Mouse (Mus musculus): Measurements from ENCODE around the gene Tmem165. TPM values are rescaled to one million over a fixed set of nuclear protein-coding genes. Genes with fewer than 3 reads are reported as not detected.

Tmem165 gene
- polyA plus RNA-seq, 1 experiment from 2014 or later = 148 TPM

GRCm38 (mm10) chr5:76194377-76194945, 10.8 kb downstream of the Tmem165 start:
- Histone ChIP-seq H3K9ac (no peak overlapping the region), H3K27ac (no peak overlapping the region), H3K4me2 (replicated peaks) (no peak overlapping the region), H3K27me3 (no peaks in the 10 kb centered on the region), H3K36me3 (peaks cover 23% of the 10 kb centered on the region), H3K4me1 (peaks cover 11% of the 10 kb centered on the region; the same call in 1 of the 2 replicates), H3K9me3 (no peaks in the 10 kb centered on the region), H3K4me3 (no peak overlapping the region)
- WGBS = 88% methylated on average over 6 of the region's 6 CpGs
- no peak for ATAC-seq (ENCODE audit: insufficient number of reproducible peaks, insufficient read depth, low FRiP score, low TSS enrichment)

DNA sequence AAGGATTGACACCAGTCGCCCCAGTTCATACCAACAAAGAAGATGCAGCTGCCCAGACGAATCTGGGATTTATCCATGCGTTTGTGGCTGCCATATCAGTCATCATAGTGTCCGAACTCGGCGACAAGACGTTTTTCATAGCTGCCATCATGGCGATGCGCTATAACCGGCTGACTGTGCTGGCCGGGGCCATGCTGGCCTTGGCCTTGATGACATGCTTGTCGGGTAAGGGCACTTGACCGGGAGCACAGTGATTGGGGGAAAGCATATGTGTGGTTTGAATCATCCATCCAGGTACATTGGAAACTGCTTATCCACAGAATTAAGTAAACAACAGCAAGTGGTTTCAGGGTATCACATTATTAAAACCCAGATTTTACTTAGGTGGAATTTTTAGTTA, 15.7 kb downstream of the Tmem165 start:
- H3K4me1 ChIP-seq = no peaks in the 10 kb centered on the region
- H3K9me3 ChIP-seq = no peaks in the 10 kb centered on the region
- H3K36me3 ChIP-seq = peaks cover 42% of the 10 kb centered on the region
- 95% methylated on average over 13 of the region's 13 CpGs for WGBS
- no peak for ATAC-seq (ENCODE audit: insufficient number of reproducible peaks, insufficient read depth, low FRiP score, low TSS enrichment)
- no peak overlapping the region for H3K9ac ChIP-seq
- H3K27ac ChIP-seq = no peak overlapping the region
- no peaks in the 10 kb centered on the region for H3K27me3 ChIP-seq
- no peak overlapping the region for H3K4me2 ChIP-seq (replicated peaks)
- no peak overlapping the region for H3K4me3 ChIP-seq

GRCm38 (mm10) chr5:76203171-76203570, 19.5 kb downstream of the Tmem165 start:
- no peak for ATAC-seq (ENCODE audit: insufficient number of reproducible peaks, insufficient read depth, low FRiP score, low TSS enrichment)
- Histone ChIP-seq H3K9ac (no peak overlapping the region), H3K9me3 (no peaks in the 10 kb centered on the region), H3K36me3 (peaks cover 61% of the 10 kb centered on the region), H3K4me2 (replicated peaks) (no peak overlapping the region), H3K27ac (no peak overlapping the region), H3K4me1 (no peaks in the 10 kb centered on the region), H3K27me3 (no peaks in the 10 kb centered on the region), H3K4me3 (no peak overlapping the region)
- 92% methylated on average over 3 of the region's 3 CpGs for WGBS

DNA sequence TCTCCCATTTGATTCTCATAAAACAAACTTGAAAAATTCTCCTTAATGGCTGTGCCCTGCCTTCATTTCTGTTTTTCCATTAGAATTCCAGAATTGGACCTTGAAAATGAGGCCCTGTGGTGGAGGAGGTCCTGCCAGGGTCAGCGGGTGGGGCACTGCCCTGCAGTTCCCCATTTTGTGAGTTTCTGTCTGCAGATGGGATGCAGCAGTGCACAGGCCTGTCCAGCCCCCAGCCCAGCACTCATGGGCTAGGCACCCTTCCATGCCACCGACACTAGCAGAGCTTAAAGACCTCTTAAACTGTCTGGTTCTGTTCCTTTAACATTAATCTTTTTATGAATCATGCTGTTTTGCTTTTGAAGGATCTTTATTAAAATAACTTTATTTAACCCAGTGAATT, 22.2 kb downstream of the Tmem165 start:
- no peak for ATAC-seq (ENCODE audit: insufficient number of reproducible peaks, insufficient read depth, low FRiP score, low TSS enrichment)
- WGBS = 91% methylated on average over 2 of the region's 2 CpGs
- Histone ChIP-seq H3K27ac (no peak overlapping the region), H3K9ac (no peak overlapping the region), H3K9me3 (no peaks in the 10 kb centered on the region), H3K4me1 (no peaks in the 10 kb centered on the region), H3K36me3 (peaks cover 67% of the 10 kb centered on the region), H3K4me3 (no peak overlapping the region), H3K27me3 (no peaks in the 10 kb centered on the region), H3K4me2 (replicated peaks) (no peak overlapping the region)

GRCm38 (mm10) chr5:76208066-76208465, 24.4 kb downstream of the Tmem165 start:
- Histone ChIP-seq H3K4me1 (no peaks in the 10 kb centered on the region), H3K4me3 (no peak overlapping the region), H3K9me3 (no peaks in the 10 kb centered on the region), H3K27ac (no peak overlapping the region), H3K27me3 (no peaks in the 10 kb centered on the region), H3K36me3 (peaks cover 67% of the 10 kb centered on the region), H3K9ac (no peak overlapping the region), H3K4me2 (replicated peaks) (no peak overlapping the region)
- WGBS = 90% methylated on average over 5 of the region's 5 CpGs
- no peak for ATAC-seq (ENCODE audit: insufficient number of reproducible peaks, insufficient read depth, low FRiP score, low TSS enrichment)

- H3K27me3 ChIP-seq = no peaks in the 10 kb centered on the region
- no peaks in the 10 kb centered on the region for H3K4me1 ChIP-seq
- WGBS = 79% methylated on average over 6 of the region's 6 CpGs
- no peak overlapping the region for H3K27ac ChIP-seq
- peaks cover 22% of the 10 kb centered on the region for H3K36me3 ChIP-seq
- no peak overlapping the region for H3K4me3 ChIP-seq
- H3K9me3 ChIP-seq = no peaks in the 10 kb centered on the region
- H3K9ac ChIP-seq = no peak overlapping the region
- ATAC-seq (ENCODE audit: insufficient number of reproducible peaks, insufficient read depth, low FRiP score, low TSS enrichment) = no peak
- H3K4me2 ChIP-seq (replicated peaks) = no peak overlapping the region
These were observed 33.0 kb downstream of the Tmem165 start for GRCm38 (mm10) chr5:76216691-76217090.

- Histone ChIP-seq H3K27ac (no peak overlapping the region), H3K9ac (no peak overlapping the region), H3K4me2 (replicated peaks) (no peak overlapping the region), H3K36me3 (peaks cover 44% of the 10 kb centered on the region), H3K9me3 (no peaks in the 10 kb centered on the region), H3K4me1 (no peaks in the 10 kb centered on the region), H3K4me3 (no peak overlapping the region), H3K27me3 (no peaks in the 10 kb centered on the region)
- no peak for ATAC-seq (ENCODE audit: insufficient number of reproducible peaks, insufficient read depth, low FRiP score, low TSS enrichment)
- 92% methylated on average over 13 of the region's 13 CpGs for WGBS
These were observed 47.6 kb downstream of the Tmem165 start for GRCm38 (mm10) chr5:76231171-76231855.

DNA sequence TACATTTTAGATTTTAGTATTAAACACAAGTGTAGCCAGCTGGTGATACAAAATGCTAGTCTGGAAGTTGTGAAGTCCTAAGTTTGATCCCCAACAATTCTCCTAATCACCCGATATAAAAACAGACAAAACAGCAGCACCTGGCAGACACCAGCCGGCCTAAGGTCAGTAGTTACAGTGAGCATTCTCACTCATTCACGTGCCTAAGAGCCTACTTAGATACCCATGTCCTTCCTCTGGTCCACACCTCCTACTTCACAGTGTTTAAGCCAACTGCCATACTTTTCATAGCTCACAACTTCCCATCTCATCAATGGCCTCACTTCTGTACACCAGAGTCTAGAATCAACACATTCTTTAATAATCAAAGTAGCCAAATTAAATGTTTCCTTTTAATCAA, 59.6 kb downstream of the Tmem165 start:
- ATAC-seq (ENCODE audit: insufficient number of reproducible peaks, insufficient read depth, low FRiP score, low TSS enrichment) = no peak
- Histone ChIP-seq H3K9me3 (no peaks in the 10 kb centered on the region), H3K4me3 (no peak overlapping the region), H3K36me3 (peaks cover 15% of the 10 kb centered on the region), H3K4me1 (no peaks in the 10 kb centered on the region), H3K4me2 (replicated peaks) (no peak overlapping the region), H3K27ac (no peak overlapping the region), H3K9ac (no peak overlapping the region), H3K27me3 (no peaks in the 10 kb centered on the region)
- 77% methylated on average over 3 of the region's 3 CpGs for WGBS

DNA sequence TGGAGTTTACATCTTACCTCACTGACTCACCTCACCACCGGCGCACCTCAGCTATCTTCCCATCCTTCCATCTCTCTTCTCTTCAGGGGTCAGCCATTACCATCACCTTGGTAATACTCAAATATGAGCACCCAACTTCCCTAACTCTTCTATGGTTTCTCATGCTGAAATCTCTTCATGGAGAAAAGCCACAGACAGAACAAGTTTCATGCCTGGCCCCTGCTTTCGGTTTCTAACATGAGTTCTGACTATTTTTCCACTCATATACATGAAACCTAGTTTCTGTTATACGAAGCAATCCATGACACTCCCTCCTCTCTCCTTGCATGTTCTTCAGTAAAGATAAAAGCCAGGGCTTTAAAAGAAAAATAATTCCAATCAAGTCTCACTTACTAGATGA, 60.2 kb downstream of the Tmem165 start:
- Histone ChIP-seq H3K27ac (no peak overlapping the region), H3K9ac (no peak overlapping the region), H3K4me2 (replicated peaks) (no peak overlapping the region), H3K36me3 (peaks cover 15% of the 10 kb centered on the region), H3K4me1 (no peaks in the 10 kb centered on the region), H3K9me3 (no peaks in the 10 kb centered on the region), H3K27me3 (no peaks in the 10 kb centered on the region), H3K4me3 (no peak overlapping the region)
- ATAC-seq (ENCODE audit: insufficient number of reproducible peaks, insufficient read depth, low FRiP score, low TSS enrichment) = no peak
- 90% methylated on average over 4 of the region's 4 CpGs for WGBS

DNA sequence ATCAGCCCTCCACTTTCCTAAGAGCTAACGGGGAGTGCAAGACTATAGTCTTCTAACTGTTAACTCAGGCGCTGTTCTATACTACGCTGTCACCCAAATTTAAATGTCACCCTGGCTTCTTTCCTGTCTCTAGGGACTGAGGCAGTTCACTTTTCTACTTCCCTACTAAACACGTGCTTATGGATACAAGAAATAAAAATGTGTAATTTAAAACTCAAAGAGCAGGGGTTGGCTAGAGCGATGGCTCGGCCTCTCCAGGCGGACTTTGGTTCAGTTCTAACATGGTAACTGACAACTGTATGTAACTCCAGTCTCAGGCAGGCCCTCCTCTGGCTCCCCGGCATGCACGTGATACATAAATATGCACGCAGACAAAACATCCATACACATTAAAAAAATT, 60.8 kb downstream of the Tmem165 start:
- ATAC-seq (ENCODE audit: insufficient number of reproducible peaks, insufficient read depth, low FRiP score, low TSS enrichment) = no peak
- Histone ChIP-seq H3K4me1 (no peaks in the 10 kb centered on the region), H3K9me3 (no peaks in the 10 kb centered on the region), H3K4me3 (no peak overlapping the region), H3K27ac (no peak overlapping the region), H3K36me3 (peaks cover 15% of the 10 kb centered on the region), H3K4me2 (replicated peaks) (no peak overlapping the region), H3K27me3 (no peaks in the 10 kb centered on the region), H3K9ac (no peak overlapping the region)
- WGBS = 90% methylated on average over 10 of the region's 10 CpGs

- WGBS = 89% methylated on average over 3 of the region's 3 CpGs
- no peaks in the 10 kb centered on the region for H3K27me3 ChIP-seq
- H3K27ac ChIP-seq = no peak overlapping the region
- no peaks in the 10 kb centered on the region for H3K4me1 ChIP-seq
- H3K36me3 ChIP-seq = peaks cover 9% of the 10 kb centered on the region
- H3K4me3 ChIP-seq = no peak overlapping the region
- no peak overlapping the region for H3K9ac ChIP-seq
- no peak for ATAC-seq (ENCODE audit: insufficient number of reproducible peaks, insufficient read depth, low FRiP score, low TSS enrichment)
- H3K9me3 ChIP-seq = no peaks in the 10 kb centered on the region
- no peak overlapping the region for H3K4me2 ChIP-seq (replicated peaks)
These were observed 61.7 kb downstream of the Tmem165 start for GRCm38 (mm10) chr5:76245419-76245818.

DNA sequence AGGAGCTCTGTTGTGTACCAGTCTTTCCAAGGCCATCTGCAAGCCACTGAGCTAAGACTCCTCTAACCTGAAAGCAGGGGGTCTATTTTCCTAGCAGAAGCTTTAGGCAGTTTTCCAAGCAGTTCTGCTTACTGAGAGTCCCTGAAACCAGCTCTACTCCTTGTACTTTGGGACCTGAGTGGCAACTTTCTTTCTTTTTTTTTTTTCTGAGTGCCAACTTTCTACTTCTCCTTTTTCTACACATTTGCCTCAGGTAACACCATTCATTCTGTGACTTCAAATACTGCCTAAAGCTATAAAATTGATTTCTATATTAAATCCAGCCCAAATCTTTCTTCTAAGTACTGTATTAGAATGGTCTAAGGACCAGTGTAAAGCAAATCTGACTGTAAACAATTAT, 62.9 kb downstream of the Tmem165 start:
- H3K9me3 ChIP-seq = no peaks in the 10 kb centered on the region
- no peaks in the 10 kb centered on the region for H3K27me3 ChIP-seq
- no peak overlapping the region for H3K4me2 ChIP-seq (replicated peaks)
- H3K36me3 ChIP-seq = peaks cover 9% of the 10 kb centered on the region; the same call in 1 of the 2 replicates
- no peaks in the 10 kb centered on the region for H3K4me1 ChIP-seq
- no peak overlapping the region for H3K9ac ChIP-seq
- ATAC-seq (ENCODE audit: insufficient number of reproducible peaks, insufficient read depth, low FRiP score, low TSS enrichment) = no peak
- no peak overlapping the region for H3K27ac ChIP-seq
- H3K4me3 ChIP-seq = no peak overlapping the region
